In the genomic region with DNA sequence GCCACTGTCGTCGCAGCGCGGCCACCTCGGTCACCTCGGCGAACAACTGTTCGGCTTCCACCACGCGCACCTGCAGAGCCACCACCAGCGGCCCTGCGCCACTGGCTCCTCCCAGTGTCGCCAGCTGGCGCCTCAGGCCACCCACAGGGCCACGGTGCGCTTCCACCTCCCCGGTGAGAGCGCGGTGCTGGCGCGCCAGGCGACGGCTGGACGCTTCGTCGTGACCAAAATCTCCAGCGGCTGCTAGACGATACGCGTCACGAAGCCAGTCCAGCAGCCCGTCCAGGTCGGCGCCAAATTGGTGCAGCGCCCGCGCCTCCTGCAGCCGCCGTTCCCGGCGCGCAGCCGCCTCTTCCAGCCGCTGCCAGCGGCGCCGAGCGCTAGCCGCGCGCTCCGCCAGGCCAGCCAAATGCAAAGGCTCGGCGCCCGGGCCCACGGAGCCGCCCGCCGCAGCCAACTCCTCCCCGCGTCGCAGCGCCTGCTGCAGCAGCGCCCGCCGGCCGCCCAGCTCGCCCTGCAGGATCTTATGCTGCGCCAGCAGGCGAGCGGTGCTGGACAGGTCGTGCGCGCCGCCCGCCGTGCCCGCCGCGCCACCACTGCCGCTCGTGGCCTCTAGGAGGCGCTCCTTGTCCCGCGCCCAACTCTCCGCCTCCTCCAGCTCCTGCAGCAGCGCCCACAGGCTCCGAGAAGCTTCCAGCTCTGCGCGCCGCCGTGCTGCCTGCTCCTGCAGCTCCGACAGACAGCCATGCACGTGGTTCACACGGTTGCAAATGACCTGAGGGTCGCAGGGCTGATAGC, we compare ENCODE assay signal across 8 mouse cellular contexts. TPM values are rescaled to one million over a fixed set of nuclear protein-coding genes. Genes with fewer than 3 reads are reported as not detected.
DNase-seq lines count a peak whose midpoint lies in the region; ATAC-seq lines count a peak whose summit lies in the region.

No protein-coding gene starts in this region.

- peak overlapping the region; percentile 37 for H3K4me3 ChIP-seq in hindbrain, embryonic 11.5 days (ENCODE audit: low read depth, low read length)

- peak; percentile 95 for DNase-seq in ZHBTc4 (ENCODE audit: low read depth, low spot score)
- DNase-seq in cerebellum, postnatal 14 days, result peak; percentile 90 to 92
- peak; percentile 87 for DNase-seq in hindbrain, embryonic 11.5 days (ENCODE audit: low spot score)
- peak; percentile 63 to 70 for DNase-seq in layer of hippocampus, postnatal 14 days (ENCODE audit: low spot score in 2 of 2)
- peak; percentile 67 for DNase-seq in lung, postnatal 25 days (ENCODE audit: low spot score)
- DNase-seq in retina, embryonic 14.5 days (ENCODE audit: low spot score), result peak; percentile 78
- DNase-seq in thymus, postnatal 4 days, result peak; percentile 75

- ATAC-seq in frontal cortex, adult (ENCODE audit: low TSS enrichment), result peak; percentile 81
- peak; percentile 84 for ATAC-seq in hindbrain, embryonic 11.5 days (ENCODE audit: low FRiP score)

- WGBS in hindbrain, embryonic 11.5 days, result under 1% methylated on average over 80 of the region's 96 CpGs

- H3K27me3 ChIP-seq in hindbrain, embryonic 11.5 days (ENCODE audit: control insufficient read depth, insufficient read depth, low read length), result peaks cover 61% of the 10 kb centered on the region

- H3K9ac ChIP-seq in hindbrain, embryonic 11.5 days (ENCODE audit: low read depth, low read length), result no peak overlapping the region

- no peaks in the 10 kb centered on the region for H3K9me3 ChIP-seq in hindbrain, embryonic 11.5 days (ENCODE audit: control insufficient read depth, low read length)

- H3K4me2 ChIP-seq in hindbrain, embryonic 11.5 days (replicated peaks; ENCODE audit: low read depth, low read length), result peak overlapping the region; percentile 70

- H3K36me3 ChIP-seq in hindbrain, embryonic 11.5 days (ENCODE audit: control insufficient read depth, insufficient read depth, low read length), result no peaks in the 10 kb centered on the region

- H3K4me1 ChIP-seq in hindbrain, embryonic 11.5 days (replicated peaks; ENCODE audit: control insufficient read depth, insufficient read depth, low read length), result peaks cover 3% of the 10 kb centered on the region

- H3K27ac ChIP-seq in hindbrain, embryonic 11.5 days (ENCODE audit: low read depth, low read length), result no peak overlapping the region

RNA-seq across cellular contexts. Expression of gene Sptbn4, which starts 38.9 kb away (rescaled TPM):
- 0.20 and 0.57 TPM in 2 replicates for polyA plus RNA-seq in hindbrain, embryonic 11.5 days (2014; fragmentation: Nextera tagmentation; extraction: Ambion mirVana)
- total RNA-seq in layer of hippocampus, postnatal 14 days (2021), result 100 to 1,000 TPM; 108 to 123 TPM

RNA-seq across cellular contexts. Expression of gene Blvrb, which starts 39.2 kb away (rescaled TPM):
- polyA plus RNA-seq in hindbrain, embryonic 11.5 days (2014; fragmentation: Nextera tagmentation; extraction: Ambion mirVana), result 34.8 and 35.4 TPM in 2 replicates
- 10 to 100 TPM; 15.6 to 15.8 TPM for total RNA-seq in layer of hippocampus, postnatal 14 days (2021)

RNA-seq across cellular contexts. Expression of gene Gm20479, which starts 51.4 kb away (rescaled TPM):
- polyA plus RNA-seq in hindbrain, embryonic 11.5 days (2014; fragmentation: Nextera tagmentation; extraction: Ambion mirVana), result 0.33 and 0.57 TPM in 2 replicates
- not detected for total RNA-seq in layer of hippocampus, postnatal 14 days (2021)

RNA-seq across cellular contexts. Expression of gene Shkbp1, which starts 52.8 kb away (rescaled TPM):
- polyA plus RNA-seq in hindbrain, embryonic 11.5 days (2014; fragmentation: Nextera tagmentation; extraction: Ambion mirVana), result 51.5 and 56.7 TPM in 2 replicates
- total RNA-seq in layer of hippocampus, postnatal 14 days (2021), result 10 to 100 TPM; 24.7 to 26.2 TPM
